Mouse (Mus musculus) inflammation-experienced regulatory T-cells (primary cell): ENCODE data around the gene Rnaseh1. TPM values are rescaled to one million over a fixed set of nuclear protein-coding genes. Genes with fewer than 3 reads are reported as not detected.

Experiments used
- polyA plus RNA-seq, 2 experiments: library from polyadenylated mRNA; unstranded; fragments of 100-300 nt; shearing (Covaris generic); gene quantifications; one replicate each; pipeline ENCODE4 v1.2.1; 2017

Gene Rnaseh1
- polyA plus RNA-seq: 10 to 100 TPM; 37.1 to 37.2 TPM

DNA sequence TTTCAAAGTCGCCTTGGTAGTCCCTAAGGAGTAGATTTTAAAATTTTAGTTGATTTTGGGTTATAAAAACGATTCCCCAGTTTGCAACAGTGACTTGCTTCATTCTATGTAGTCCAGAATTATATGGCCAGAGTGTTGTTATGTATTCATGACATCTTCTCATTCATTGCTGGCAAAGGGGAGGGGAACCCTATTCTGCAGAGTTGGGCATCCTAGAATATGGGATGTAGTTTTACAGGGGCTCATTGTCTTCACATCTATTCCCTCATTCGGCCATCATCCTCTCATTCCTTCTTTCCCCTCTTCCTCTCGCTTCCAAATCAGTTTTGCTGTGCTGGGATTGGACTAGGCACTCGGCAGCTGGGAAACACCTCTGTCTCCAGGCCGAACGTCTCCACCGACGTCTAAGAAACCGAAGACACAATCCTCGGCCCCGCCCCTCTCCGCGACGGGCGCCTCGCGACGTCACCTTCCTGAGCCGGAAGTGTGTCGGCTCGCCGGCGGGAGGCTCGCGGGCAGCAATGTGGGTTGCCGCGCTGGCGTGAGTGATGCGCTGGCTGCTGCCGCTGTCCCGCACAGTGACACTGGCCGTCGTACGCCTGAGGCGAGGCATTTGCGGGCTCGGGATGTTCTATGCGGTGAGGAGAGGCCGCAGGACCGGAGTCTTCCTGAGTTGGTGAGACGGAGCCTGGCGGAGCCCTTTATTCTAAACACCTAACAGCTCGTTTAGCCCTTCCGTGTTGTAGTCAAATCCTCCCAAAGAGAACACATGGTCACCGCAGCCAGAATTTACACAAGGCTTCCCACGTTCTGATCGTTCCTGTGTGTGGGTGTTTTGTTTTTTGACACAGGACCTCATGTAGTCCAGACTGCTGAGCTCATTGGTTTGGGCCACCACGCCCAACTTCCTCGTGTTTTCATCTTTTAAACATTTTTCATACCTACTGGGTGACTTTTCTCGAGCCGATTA lies at the start of gene Rnaseh1:
Rnaseh1 (plus strand) TSS at position 462 of the 970 bp plus-strand sequence.

GRCm38 (mm10) chr12:28623195-28623594 lies 26.2 kb upstream of the Rnaseh1 start, which contains the start of gene Colec11:
Colec11 (minus strand) TSS chr12:28623377.

DNA sequence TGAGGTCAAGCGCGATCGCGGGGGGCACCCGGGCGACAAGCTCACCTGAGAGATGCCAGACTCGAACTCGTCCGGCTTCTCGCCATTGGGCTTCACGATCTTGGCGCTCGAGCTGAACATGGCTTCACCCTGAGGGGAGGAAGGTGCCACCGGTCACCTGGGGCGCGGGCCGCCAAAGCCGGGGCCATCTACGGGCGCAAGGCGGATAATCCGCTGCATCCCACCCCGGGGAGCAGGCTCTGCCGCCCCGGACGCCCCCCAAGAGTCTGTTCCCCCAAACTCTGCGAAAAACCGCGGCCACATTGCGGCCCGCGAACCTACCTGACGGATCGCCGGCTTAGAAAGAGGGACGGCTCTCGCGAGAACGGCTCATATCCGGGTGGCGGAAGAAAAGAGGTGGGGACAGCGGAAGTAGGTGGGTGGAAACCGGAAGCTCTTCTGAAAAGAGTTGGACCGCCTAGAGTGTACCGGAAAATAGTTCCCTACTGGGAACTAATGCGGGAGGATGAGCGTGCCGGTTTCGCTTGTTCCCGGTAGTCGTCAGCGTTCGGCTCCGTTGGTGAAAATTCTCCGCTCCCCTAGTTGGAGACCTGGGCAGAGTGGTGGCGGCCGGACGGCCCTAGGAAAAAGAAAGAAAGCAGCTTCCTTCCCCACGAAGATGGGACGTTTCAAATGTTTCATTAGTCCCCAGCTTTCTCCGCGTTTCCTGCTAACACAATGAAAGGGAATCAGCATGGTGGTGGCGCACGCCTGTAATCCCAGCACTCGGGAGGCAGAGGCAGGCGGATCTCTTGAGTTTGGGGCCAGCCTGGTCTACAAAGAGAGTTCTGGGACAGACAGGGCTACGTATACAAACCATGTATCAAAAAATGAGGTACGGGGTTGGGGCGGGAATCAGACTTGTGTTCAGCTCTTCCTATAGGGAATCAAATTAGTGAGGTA lies 13.6 kb upstream of the Rnaseh1 start, which contains the start of gene Rps7:
Rps7 (minus strand) TSS at position 419 of the 942 bp plus-strand sequence.

DNA sequence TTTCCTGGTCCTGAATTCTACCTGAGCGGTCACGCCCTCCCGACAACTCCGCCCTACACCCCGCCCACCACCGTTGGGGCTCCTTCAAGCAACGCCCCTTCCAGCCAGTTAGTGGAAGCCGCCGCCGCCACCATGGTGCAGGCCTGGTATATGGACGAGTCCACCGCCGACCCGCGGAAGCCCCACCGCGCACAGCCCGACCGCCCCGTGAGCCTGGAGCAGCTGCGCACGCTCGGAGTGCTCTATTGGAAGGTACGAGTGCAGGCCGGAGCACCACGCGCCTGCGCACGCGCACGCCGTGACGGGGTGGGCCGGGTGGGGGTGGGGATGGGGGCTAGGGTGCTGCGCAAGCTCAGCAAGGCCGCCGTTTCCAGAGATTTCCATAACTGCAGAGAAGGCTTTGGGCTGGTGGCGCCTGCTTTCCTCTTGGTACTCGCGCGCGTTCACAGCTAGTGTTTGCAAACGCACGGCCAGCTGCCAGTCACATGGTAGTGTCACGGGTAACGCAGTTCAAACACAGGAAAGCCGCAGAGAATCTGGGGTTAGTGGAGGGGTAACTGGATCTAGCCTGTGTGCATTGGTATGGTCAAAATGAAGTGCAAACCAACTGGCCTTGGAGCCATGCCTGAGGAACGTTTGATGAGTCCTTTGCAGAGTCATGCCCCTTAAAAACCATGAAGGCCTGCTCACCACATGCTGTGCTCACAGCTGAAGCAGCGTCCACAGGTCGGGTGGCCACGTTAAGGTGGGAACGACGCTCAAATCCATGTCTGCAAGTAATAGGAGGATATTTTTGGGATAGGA lies 25.9 kb downstream of the Rnaseh1 start, which contains the start of gene Adi1:
Adi1 (plus strand) TSS at position 111 of the 804 bp plus-strand sequence.

Other genes with a start within 250 kb of the Rnaseh1 start
- gene Dcdc2c, start 97.2 kb upstream of the Rnaseh1 start, polyA plus RNA-seq: under 1 TPM in 1 of 2 experiments, not detected in 1; 0.11 TPM
- gene Allc, start 67.1 kb upstream of the Rnaseh1 start, polyA plus RNA-seq: under 1 TPM in 1 of 2 experiments, not detected in 1; 0.54 TPM
- gene Colec11, start 26.2 kb upstream of the Rnaseh1 start, polyA plus RNA-seq: not detected
- 100 to 1,000 TPM; 715 to 896 TPM for gene Rps7, start 13.6 kb upstream of the Rnaseh1 start, polyA plus RNA-seq
- 10 to 100 TPM; 68.4 to 78.1 TPM for gene Adi1, start 25.6 kb downstream of the Rnaseh1 start, polyA plus RNA-seq
- gene Trappc12, start 100.9 kb downstream of the Rnaseh1 start, polyA plus RNA-seq: 10 to 100 TPM; 67.4 to 68.6 TPM
- gene Eipr1, start 102.2 kb downstream of the Rnaseh1 start, polyA plus RNA-seq: 10 to 100 TPM; 41.1 to 49.3 TPM